Mouse (Mus musculus) kidney, embryonic 15.5 days (tissue): ENCODE results near the gene Nr5a1. TPM values are rescaled to one million over a fixed set of nuclear protein-coding genes. Genes with fewer than 3 reads are reported as not detected.

Experiments
- ATAC-seq: fragments of 200-750 bp; cut with Nextera tagmentation; replicated peaks from 2 replicates; pipeline ENCODE4 v1.8.0; 2017; ENCODE audit warnings: moderate TSS enrichment; ENCODE audit not compliant: low FRiP score
- H3K27ac ChIP-seq: fragments of 300-500 bp; sonication (generic); 2 replicates; pipeline ENCODE4 v1.5.1; 2015; ENCODE audit warnings: mild to moderate bottlenecking, inconsistent platforms
- H3K27me3 ChIP-seq: fragments of 300-500 bp; sonication (generic); 2 replicates; pipeline ENCODE4 v1.6.1; 2015; ENCODE audit warnings: inconsistent platforms
- H3K36me3 ChIP-seq: fragments of 300-500 bp; sonication (generic); 2 replicates; pipeline ENCODE4 v1.6.1; 2015; ENCODE audit warnings: inconsistent platforms
- H3K4me1 ChIP-seq: fragments of 300-500 bp; sonication (generic); 2 replicates; pipeline ENCODE4 v1.6.1; 2015; ENCODE audit warnings: inconsistent platforms
- H3K4me2 ChIP-seq: fragments of 300-500 bp; sonication (generic); 2 replicates; pipeline ENCODE4 v1.6.1; 2015; ENCODE audit warnings: moderate library complexity, mild to moderate bottlenecking, inconsistent platforms
- H3K4me3 ChIP-seq: fragments of 300-500 bp; sonication (generic); replicated peaks from 2 replicates; pipeline ENCODE4 v1.5.1; 2015; ENCODE audit warnings: mild to moderate bottlenecking, inconsistent platforms
- H3K9ac ChIP-seq: fragments of 300-500 bp; sonication (generic); 2 replicates; pipeline ENCODE4 v1.6.1; 2015; ENCODE audit warnings: mild to moderate bottlenecking, inconsistent platforms
- H3K9me3 ChIP-seq: fragments of 300-500 bp; sonication (generic); replicated peaks from 2 replicates; pipeline ENCODE4 v1.6.1; 2016; ENCODE audit warnings: inconsistent platforms
- WGBS: fragments of 180-500 bp; shearing (Covaris S2); methylation state at CpG from one replicate; pipeline ENCODE4 v1.1.7; 2015; ENCODE audit warnings: mixed read lengths; 5-methylcytosine and 5-hydroxymethylcytosine counted together
- polyA plus RNA-seq: library from polyadenylated mRNA; unstranded; fragments of >200 nt; fragmentation: Nextera tagmentation; extraction: Ambion mirVana; gene quantifications from 2 replicates; pipeline ENCODE4 v1.2.1, GENCODE M21; 2015

Gene Nr5a1
- polyA plus RNA-seq, 1 experiment from 2014 or later: 3.4 TPM

GRCm38 (mm10) chr2:38700177-38700576 is 14.2 kb downstream of the Nr5a1 start:
- Histone ChIP-seq H3K9me3 (no peaks in the 10 kb centered on the region), H3K4me2 (no peak overlapping the region), H3K9ac (no peak overlapping the region), H3K27me3 (peaks cover 38% of the 10 kb centered on the region), H3K36me3 (no peaks in the 10 kb centered on the region), H3K27ac (no peak overlapping the region), H3K4me3 (no peak overlapping the region), H3K4me1 (no peaks in the 10 kb centered on the region)
- whole genome bisulfite sequencing: 62% methylated on average over 5 of the region's 5 CpGs
- ATAC-seq: no peak

GRCm38 (mm10) chr2:38698623-38699022 is 15.7 kb downstream of the Nr5a1 start:
- no peaks in the 10 kb centered on the region for H3K36me3 ChIP-seq

DNA sequence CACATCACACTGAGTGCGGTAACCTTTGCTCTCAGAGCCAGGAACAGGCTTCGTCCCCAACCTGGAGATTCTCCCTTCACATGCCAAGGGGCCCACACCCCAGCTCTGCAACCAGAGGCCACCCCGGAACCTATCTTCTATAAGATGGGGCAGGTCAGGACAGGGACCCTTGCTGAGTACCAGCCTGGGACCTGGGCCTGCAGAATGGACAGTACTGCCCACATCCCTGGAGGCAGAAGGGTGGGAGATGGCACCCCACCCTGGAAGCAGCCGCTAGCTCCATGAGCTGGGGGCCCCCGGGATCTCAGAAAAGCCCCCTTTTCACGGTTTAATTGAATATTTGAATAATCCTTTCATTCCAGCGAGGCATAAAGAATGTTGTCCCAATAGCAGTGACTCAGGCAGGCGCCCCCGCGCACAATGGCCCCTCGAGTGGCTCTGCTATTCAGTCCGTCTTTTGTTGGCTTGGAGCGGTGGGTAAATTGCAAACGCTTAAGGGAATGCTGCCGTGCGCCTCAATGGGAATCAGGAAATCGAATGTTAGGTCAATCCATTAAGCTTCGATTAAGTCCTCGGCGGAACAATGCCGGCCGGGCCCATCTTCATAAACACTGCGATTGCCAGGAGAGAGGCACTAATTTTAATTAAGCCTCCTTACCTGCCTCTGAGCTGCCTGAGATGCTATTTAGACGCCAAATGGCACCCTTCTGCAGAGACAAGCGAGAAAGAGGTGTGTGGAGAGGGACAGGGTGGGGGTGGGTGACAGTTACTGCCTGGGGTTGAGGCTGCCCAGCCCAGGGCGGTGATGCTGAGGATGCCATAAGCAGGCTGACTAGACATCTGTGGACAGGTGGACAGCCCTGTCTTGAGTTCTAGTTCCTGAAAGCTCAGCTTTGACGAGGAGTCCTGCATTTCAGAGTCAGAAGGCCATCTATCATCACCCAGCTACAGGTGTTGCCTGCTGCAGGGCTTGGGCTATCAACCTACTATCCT is 16.9 kb downstream of the Nr5a1 start:
- ATAC-seq: no peak
- H3K9me3 ChIP-seq: no peaks in the 10 kb centered on the region

More at GRCm38 (mm10) chr2:38698623-38699022, 15.7 kb downstream of the Nr5a1 start:
- no peak for ATAC-seq
- H3K4me3 ChIP-seq: no peak overlapping the region
- H3K4me2 ChIP-seq: no peak overlapping the region
- 86% methylated on average over 5 of the region's 5 CpGs for WGBS
- H3K27me3 ChIP-seq: peaks cover 26% of the 10 kb centered on the region
- H3K27ac ChIP-seq: no peak overlapping the region
- no peak overlapping the region for H3K9ac ChIP-seq
- H3K4me1 ChIP-seq: no peaks in the 10 kb centered on the region
- no peaks in the 10 kb centered on the region for H3K9me3 ChIP-seq

DNA sequence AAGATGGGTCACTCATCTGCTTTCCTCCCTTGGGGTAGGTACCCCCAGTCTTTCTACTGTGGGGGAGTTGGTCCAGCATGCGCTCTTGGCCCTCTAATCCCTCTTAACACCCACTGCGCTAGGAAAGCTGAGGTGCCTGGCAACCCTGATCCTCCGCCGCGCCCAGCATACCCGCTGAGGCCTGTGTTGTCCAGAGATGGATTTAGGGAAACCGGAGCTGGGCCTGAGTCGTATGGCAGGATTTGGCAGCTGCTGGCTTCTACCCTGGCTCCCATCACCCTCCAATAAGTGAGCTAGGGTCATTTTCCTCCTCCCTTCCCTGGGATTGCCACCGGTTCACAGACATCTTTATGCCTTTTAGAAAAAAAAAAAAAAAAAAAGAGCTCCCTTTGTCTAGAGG is 18.6 kb downstream of the Nr5a1 start:
- WGBS: 68% methylated on average over 9 of the region's 9 CpGs

More for the DNA sequence above, 16.9 kb downstream of the Nr5a1 start:
- Histone ChIP-seq H3K4me3 (no peak overlapping the region), H3K36me3 (no peaks in the 10 kb centered on the region), H3K4me1 (no peaks in the 10 kb centered on the region), H3K4me2 (no peak overlapping the region), H3K27me3 (peaks cover 26% of the 10 kb centered on the region), H3K9ac (no peak overlapping the region), H3K27ac (no peak overlapping the region)
- WGBS: 58% methylated on average over 27 of the region's 27 CpGs

GRCm38 (mm10) chr2:38691542-38691941 is 22.8 kb downstream of the Nr5a1 start:
- Histone ChIP-seq H3K4me1 (peaks cover 10% of the 10 kb centered on the region), H3K9ac (no peak overlapping the region), H3K4me2 (no peak overlapping the region), H3K4me3 (no peak overlapping the region), H3K9me3 (no peaks in the 10 kb centered on the region), H3K36me3 (no peaks in the 10 kb centered on the region), H3K27ac (no peak overlapping the region), H3K27me3 (peaks cover 32% of the 10 kb centered on the region)
- no peak for ATAC-seq
- WGBS: 16% methylated on average over 8 of the region's 8 CpGs

More for the DNA sequence above, 18.6 kb downstream of the Nr5a1 start:
- Histone ChIP-seq H3K4me3 (no peak overlapping the region), H3K27ac (no peak overlapping the region), H3K36me3 (no peaks in the 10 kb centered on the region), H3K4me2 (no peak overlapping the region), H3K4me1 (no peaks in the 10 kb centered on the region), H3K27me3 (peaks cover 24% of the 10 kb centered on the region), H3K9ac (no peak overlapping the region), H3K9me3 (no peaks in the 10 kb centered on the region)
- no peak for ATAC-seq

DNA sequence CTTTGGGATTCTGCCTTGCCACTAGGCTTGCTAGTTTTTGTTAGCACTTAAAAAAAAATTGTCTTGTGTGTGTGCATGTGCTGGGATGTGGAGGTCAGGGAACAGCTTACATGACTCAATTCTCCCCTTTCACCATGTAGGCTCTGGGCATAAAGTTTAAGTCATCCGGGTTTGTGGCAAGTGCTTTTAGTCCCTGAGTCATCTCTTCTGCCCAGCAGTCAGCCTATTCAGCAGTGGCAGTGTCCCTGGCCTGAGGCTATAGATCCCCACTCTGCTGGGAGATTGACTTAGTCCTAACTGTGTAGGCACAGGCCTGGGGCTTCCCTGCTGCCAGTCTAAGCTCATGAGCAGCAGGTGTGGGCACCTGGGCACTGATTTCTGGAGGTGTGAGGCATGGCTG is 24.5 kb downstream of the Nr5a1 start:
- no peak for ATAC-seq
- Histone ChIP-seq H3K4me3 (no peak overlapping the region), H3K27ac (no peak overlapping the region), H3K9me3 (no peaks in the 10 kb centered on the region), H3K36me3 (no peaks in the 10 kb centered on the region), H3K9ac (no peak overlapping the region), H3K27me3 (peaks cover 29% of the 10 kb centered on the region), H3K4me2 (no peak overlapping the region), H3K4me1 (peaks cover 10% of the 10 kb centered on the region)
- WGBS: 52% methylated on average over 1 of the region's 1 CpGs

GRCm38 (mm10) chr2:38688791-38689520 is 25.4 kb downstream of the Nr5a1 start:
- H3K4me3 ChIP-seq: peak overlapping the region; percentile 39
- H3K9me3 ChIP-seq: no peaks in the 10 kb centered on the region
- H3K27me3 ChIP-seq: peaks cover 29% of the 10 kb centered on the region
- H3K36me3 ChIP-seq: no peaks in the 10 kb centered on the region
- peak overlapping the region; percentile 17; the same call in 1 of the 2 replicates for H3K9ac ChIP-seq
- H3K27ac ChIP-seq: no peak overlapping the region
- ATAC-seq: peak; percentile 41; the same call in 1 of the 2 replicates
- peaks cover 10% of the 10 kb centered on the region for H3K4me1 ChIP-seq
- 6% methylated on average over 29 of the region's 29 CpGs for WGBS
- peak overlapping the region; percentile 68 for H3K4me2 ChIP-seq

DNA sequence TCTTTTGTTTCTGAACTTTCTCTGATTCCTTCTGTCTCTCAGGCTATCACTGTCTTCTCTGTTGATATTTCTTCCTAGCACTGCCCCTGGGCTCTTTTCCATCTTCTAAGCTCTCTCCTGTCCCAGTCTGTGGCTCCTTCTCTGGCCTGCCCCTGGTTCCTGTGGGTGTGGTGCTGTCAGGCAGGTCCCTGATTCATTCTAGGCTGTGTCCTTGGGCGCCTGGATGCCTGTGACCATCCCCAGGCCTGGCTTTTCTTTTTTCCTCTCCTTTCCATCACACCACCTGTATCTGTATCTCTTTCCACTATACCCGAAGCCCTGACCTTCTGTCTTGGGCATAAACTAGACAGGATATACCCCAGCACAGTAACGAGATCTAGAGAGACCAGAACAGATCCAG is 28.6 kb downstream of the Nr5a1 start:
- 67% methylated on average over 3 of the region's 3 CpGs for WGBS
- Histone ChIP-seq H3K4me2 (no peak overlapping the region), H3K4me3 (no peak overlapping the region), H3K4me1 (peaks cover 10% of the 10 kb centered on the region), H3K36me3 (no peaks in the 10 kb centered on the region), H3K9ac (no peak overlapping the region), H3K27ac (no peak overlapping the region), H3K9me3 (no peaks in the 10 kb centered on the region), H3K27me3 (peaks cover 29% of the 10 kb centered on the region)
- ATAC-seq: no peak

GRCm38 (mm10) chr2:38683083-38683482 is 31.3 kb downstream of the Nr5a1 start:
- H3K27ac ChIP-seq: no peak overlapping the region
- no peaks in the 10 kb centered on the region for H3K36me3 ChIP-seq
- H3K9me3 ChIP-seq: no peaks in the 10 kb centered on the region
- H3K4me3 ChIP-seq: no peak overlapping the region
- H3K9ac ChIP-seq: no peak overlapping the region
- peaks cover 7% of the 10 kb centered on the region; the same call in 1 of the 2 replicates for H3K27me3 ChIP-seq
- no peaks in the 10 kb centered on the region; the same call in 1 of the 2 replicates for H3K4me1 ChIP-seq
- no peak overlapping the region for H3K4me2 ChIP-seq
- WGBS: 71% methylated on average over 5 of the region's 5 CpGs
- ATAC-seq: no peak

GRCm38 (mm10) chr2:38682209-38682608 is 32.1 kb downstream of the Nr5a1 start:
- no peak overlapping the region for H3K27ac ChIP-seq
- no peaks in the 10 kb centered on the region for H3K36me3 ChIP-seq
- no peaks in the 10 kb centered on the region for H3K4me1 ChIP-seq
- no peak overlapping the region for H3K4me2 ChIP-seq
- no peaks in the 10 kb centered on the region for H3K27me3 ChIP-seq
- ATAC-seq: no peak
- no peak overlapping the region for H3K4me3 ChIP-seq
- WGBS: 83% methylated on average over 5 of the region's 5 CpGs
- H3K9me3 ChIP-seq: no peaks in the 10 kb centered on the region
- H3K9ac ChIP-seq: no peak overlapping the region

GRCm38 (mm10) chr2:38678947-38679346 is 35.4 kb downstream of the Nr5a1 start:
- H3K4me1 ChIP-seq: no peaks in the 10 kb centered on the region
- no peak overlapping the region for H3K27ac ChIP-seq
- no peaks in the 10 kb centered on the region for H3K27me3 ChIP-seq
- H3K36me3 ChIP-seq: no peaks in the 10 kb centered on the region
- no peak overlapping the region for H3K4me3 ChIP-seq
- H3K4me2 ChIP-seq: no peak overlapping the region
- H3K9ac ChIP-seq: no peak overlapping the region
- no peak for ATAC-seq
- no peaks in the 10 kb centered on the region for H3K9me3 ChIP-seq

GRCm38 (mm10) chr2:38675366-38675969 is 38.9 kb downstream of the Nr5a1 start:
- H3K4me1 ChIP-seq: no peaks in the 10 kb centered on the region
- no peak overlapping the region for H3K4me2 ChIP-seq
- peaks cover 16% of the 10 kb centered on the region for H3K27me3 ChIP-seq
- no peak for ATAC-seq
- no peak overlapping the region for H3K9ac ChIP-seq
- H3K36me3 ChIP-seq: no peaks in the 10 kb centered on the region
- H3K9me3 ChIP-seq: no peaks in the 10 kb centered on the region
- WGBS: 60% methylated on average over 9 of the region's 9 CpGs
- no peak overlapping the region for H3K4me3 ChIP-seq
- H3K27ac ChIP-seq: no peak overlapping the region
